Mouse (Mus musculus) heart, embryonic 14.5 days (tissue): ENCODE data around the gene Prkacb. TPM values are rescaled to one million over a fixed set of nuclear protein-coding genes. Genes with fewer than 3 reads are reported as not detected.

Experiments
- ATAC-seq: fragments of 200-750 bp; cut with Nextera tagmentation; 2 replicates; pipeline ENCODE4 v1.8.0; 2017; ENCODE audit warnings: low read depth, moderate TSS enrichment; ENCODE audit not compliant: insufficient number of reproducible peaks, insufficient read depth, low FRiP score
- H3K27ac ChIP-seq, 2 experiments: fragments of 200-500 bp in 1 of 2; fragments of 300-500 bp in 1 of 2; sonication (generic) in 1 of 2; replicated peaks in 1 of 2; 2 replicates each; pipeline ENCODE4 v1.5.1; 2012 to 2014; ENCODE audit warnings: low read depth in 2 of 2, low read length in 2 of 2, control low read depth in 1 of 2, mild to moderate bottlenecking in 1 of 2, mixed read lengths in 1 of 2; ENCODE audit not compliant: control insufficient read depth in 1 of 2, insufficient read depth in 1 of 2
- H3K27me3 ChIP-seq: fragments of 300-500 bp; sonication (generic); 2 replicates; pipeline ENCODE4 v1.6.1; 2014; ENCODE audit warnings: mild to moderate bottlenecking, low read length, control low read depth; ENCODE audit not compliant: control insufficient read depth, insufficient read depth
- H3K36me3 ChIP-seq: fragments of 300-500 bp; sonication (generic); 2 replicates; pipeline ENCODE4 v1.6.1; 2014; ENCODE audit warnings: mild to moderate bottlenecking, control low read depth, low read length, mixed read lengths; ENCODE audit not compliant: control insufficient read depth, insufficient read depth
- H3K4me1 ChIP-seq, 2 experiments: fragments of 200-500 bp in 1 of 2; fragments of 300-500 bp in 1 of 2; sonication (generic) in 1 of 2; 2 replicates each; pipeline ENCODE4 v1.6.1; 2012 to 2014; ENCODE audit warnings: low read length in 2 of 2, control low read depth in 1 of 2, mixed read lengths in 1 of 2; ENCODE audit not compliant: control insufficient read depth in 2 of 2, insufficient read depth in 2 of 2
- H3K4me2 ChIP-seq: fragments of 300-500 bp; sonication (generic); 2 replicates; pipeline ENCODE4 v1.6.1; 2014; ENCODE audit warnings: mild to moderate bottlenecking, low read length
- H3K4me3 ChIP-seq, 2 experiments: fragments of 200-500 bp in 1 of 2; fragments of 300-500 bp in 1 of 2; sonication (generic) in 1 of 2; 2 replicates each; pipeline ENCODE4 v1.5.1; 2012 to 2014; ENCODE audit warnings: low read length in 2 of 2, mild to moderate bottlenecking in 2 of 2, control low read depth in 1 of 2, low read depth in 1 of 2, moderate library complexity in 1 of 2; ENCODE audit not compliant: control insufficient read depth in 1 of 2, insufficient read depth in 1 of 2
- H3K9ac ChIP-seq: fragments of 300-500 bp; sonication (generic); 2 replicates; pipeline ENCODE4 v1.6.1; 2014; ENCODE audit warnings: mild to moderate bottlenecking, low read length
- H3K9me3 ChIP-seq: fragments of 300-500 bp; sonication (generic); 2 replicates; pipeline ENCODE4 v1.6.1; 2016; ENCODE audit warnings: low read length, control low read depth; ENCODE audit not compliant: control insufficient read depth
- WGBS: fragments of 180-500 bp; shearing (Covaris S2); extraction: QIAGEN DNeasy Blood & Tissue Kit; methylation state at CpG from one replicate; pipeline ENCODE4 v1.1.7; 2014; 5-methylcytosine and 5-hydroxymethylcytosine counted together
- polyA plus RNA-seq: library from polyadenylated mRNA; unstranded; fragments of >200 nt; fragmentation: Nextera tagmentation; extraction: Ambion mirVana; gene quantifications from 2 replicates; pipeline ENCODE4 v1.2.1, GENCODE M21; 2014

Gene Prkacb
- polyA plus RNA-seq, 1 experiment from 2014 or later: 59.0 TPM

GRCm38 (mm10) chr3:146719696-146720095 is 93.1 kb downstream of the Prkacb start:
- WGBS: 65% methylated on average over 4 of the region's 4 CpGs
- Histone ChIP-seq H3K27ac (no peak overlapping the region), H3K4me2 (no peak overlapping the region), H3K4me1 (no peaks in the 10 kb centered on the region), H3K9me3 (no peaks in the 10 kb centered on the region), H3K4me3 (no peak overlapping the region), H3K36me3 (no peaks in the 10 kb centered on the region), H3K27me3 (no peaks in the 10 kb centered on the region), H3K9ac (no peak overlapping the region)
- no peak for ATAC-seq

- no peaks in the 10 kb centered on the region for H3K36me3 ChIP-seq
- ATAC-seq: no peak
- 67% methylated on average over 5 of the region's 5 CpGs for WGBS
- H3K27me3 ChIP-seq: no peaks in the 10 kb centered on the region
- H3K9ac ChIP-seq: no peak overlapping the region
- H3K4me2 ChIP-seq: no peak overlapping the region
- no peaks in the 10 kb centered on the region for H3K4me1 ChIP-seq
- no peaks in the 10 kb centered on the region for H3K9me3 ChIP-seq
- no peak overlapping the region for H3K4me3 ChIP-seq
- H3K27ac ChIP-seq: no peak overlapping the region
Observed at GRCm38 (mm10) chr3:146718251-146718650, 94.5 kb downstream of the Prkacb start.

GRCm38 (mm10) chr3:146712305-146712704 is 100.5 kb downstream of the Prkacb start:
- Histone ChIP-seq H3K4me2 (no peak overlapping the region), H3K27ac (no peak overlapping the region), H3K9me3 (0 out of 2 replicates have a peak, but pooled peaks cover under 1% of the 10 kb centered on the region), H3K27me3 (no peaks in the 10 kb centered on the region), H3K4me3 (no peak overlapping the region), H3K4me1 (peaks cover 4 to 7% of the 10 kb centered on the region in 2 experiments), H3K36me3 (no peaks in the 10 kb centered on the region), H3K9ac (no peak overlapping the region)
- WGBS: 74% methylated on average over 7 of the region's 7 CpGs
- ATAC-seq: no peak

- 0 out of 2 replicates have a peak, but pooled peaks cover 2% of the 10 kb centered on the region for H3K9me3 ChIP-seq
- no peak overlapping the region for H3K9ac ChIP-seq
- no peak overlapping the region for H3K27ac ChIP-seq
- H3K4me1 ChIP-seq: peaks cover 4 to 7% of the 10 kb centered on the region in 2 experiments
- H3K4me3 ChIP-seq: no peak overlapping the region
- H3K36me3 ChIP-seq: no peaks in the 10 kb centered on the region
- WGBS: 19% methylated on average over 6 of the region's 6 CpGs
- no peak for ATAC-seq
- no peak overlapping the region for H3K4me2 ChIP-seq
- H3K27me3 ChIP-seq: no peaks in the 10 kb centered on the region
Observed at GRCm38 (mm10) chr3:146711559-146711958, 101.2 kb downstream of the Prkacb start.

DNA sequence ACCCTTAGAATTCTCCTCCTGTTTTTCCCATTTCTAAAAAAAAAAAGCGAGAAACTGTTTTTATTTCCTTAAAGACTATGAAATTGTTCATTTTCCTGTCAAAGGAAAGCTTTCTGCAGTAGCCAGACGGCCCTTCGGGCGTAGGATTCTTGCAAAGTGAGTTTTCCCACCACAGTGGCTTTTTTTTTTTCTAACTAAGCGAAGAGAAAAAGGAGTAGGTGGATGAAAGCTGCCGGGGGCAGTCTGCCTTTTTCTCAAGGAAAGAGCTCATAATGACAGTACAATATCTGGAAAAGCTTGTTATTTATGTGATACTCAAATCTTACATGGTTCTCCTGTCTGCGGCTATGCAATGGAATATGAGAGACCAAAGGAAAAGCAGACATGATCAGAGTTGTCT is 101.7 kb downstream of the Prkacb start:
- H3K27ac ChIP-seq: no peak overlapping the region
- no peaks in the 10 kb centered on the region for H3K36me3 ChIP-seq
- no peak overlapping the region for H3K9ac ChIP-seq
- H3K4me2 ChIP-seq: no peak overlapping the region
- H3K9me3 ChIP-seq: 0 out of 2 replicates have a peak, but pooled peaks cover 2% of the 10 kb centered on the region
- peaks cover 4 to 7% of the 10 kb centered on the region in 2 experiments for H3K4me1 ChIP-seq
- 83% methylated on average over 7 of the region's 7 CpGs for WGBS
- no peak for ATAC-seq
- H3K27me3 ChIP-seq: no peaks in the 10 kb centered on the region
- no peak overlapping the region for H3K4me3 ChIP-seq

- Histone ChIP-seq H3K27ac (no peak overlapping the region), H3K9ac (no peak overlapping the region), H3K9me3 (0 out of 2 replicates have a peak, but pooled peaks cover 2% of the 10 kb centered on the region), H3K4me1 (peaks cover 4 to 7% of the 10 kb centered on the region in 2 experiments), H3K36me3 (no peaks in the 10 kb centered on the region), H3K4me3 (no peak overlapping the region), H3K27me3 (no peaks in the 10 kb centered on the region), H3K4me2 (no peak overlapping the region)
- no peak for ATAC-seq
- 67% methylated on average over 1 of the region's 1 CpGs for WGBS
Observed at GRCm38 (mm10) chr3:146709086-146709485, 103.7 kb downstream of the Prkacb start.

- ATAC-seq: no peak
- 77% methylated on average over 3 of the region's 3 CpGs for WGBS
- no peaks in the 10 kb centered on the region for H3K27me3 ChIP-seq
Observed at GRCm38 (mm10) chr3:146708381-146708780, 104.4 kb downstream of the Prkacb start.

DNA sequence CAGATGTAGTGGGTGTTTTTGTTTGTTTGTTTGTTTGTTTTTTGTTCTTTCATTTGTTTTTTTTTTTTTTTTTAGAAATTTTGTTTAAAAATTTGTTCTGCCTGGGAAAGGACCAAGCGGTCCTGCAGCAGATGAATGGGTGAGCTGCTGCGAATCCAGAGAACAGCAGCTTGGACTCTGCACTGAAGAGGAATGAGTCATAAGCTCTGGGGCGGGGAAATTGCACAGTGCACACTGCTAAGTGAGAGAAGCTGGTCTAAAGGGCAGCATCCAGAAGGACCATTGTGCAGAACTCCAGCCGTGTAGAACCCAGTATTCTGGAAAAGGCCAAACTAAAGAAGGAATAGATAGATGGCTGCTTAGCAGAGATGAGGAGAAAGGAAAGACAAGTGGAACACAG is 108.7 kb downstream of the Prkacb start:
- no peak overlapping the region for H3K4me3 ChIP-seq
- no peak overlapping the region for H3K9ac ChIP-seq
- H3K27ac ChIP-seq: no peak overlapping the region
- H3K4me1 ChIP-seq: peaks cover 5 to 7% of the 10 kb centered on the region in 2 experiments; a peak in 3 of 4 replicates
- no peaks in the 10 kb centered on the region for H3K36me3 ChIP-seq
- no peaks in the 10 kb centered on the region for H3K27me3 ChIP-seq
- H3K9me3 ChIP-seq: 0 out of 2 replicates have a peak, but pooled peaks cover 2% of the 10 kb centered on the region
- ATAC-seq: no peak
- 91% methylated on average over 4 of the region's 4 CpGs for WGBS
- no peak overlapping the region for H3K4me2 ChIP-seq

More at GRCm38 (mm10) chr3:146708381-146708780, 104.4 kb downstream of the Prkacb start:
- H3K27ac ChIP-seq: no peak overlapping the region
- 0 out of 2 replicates have a peak, but pooled peaks cover 2% of the 10 kb centered on the region for H3K9me3 ChIP-seq
- H3K4me3 ChIP-seq: no peak overlapping the region
- H3K9ac ChIP-seq: no peak overlapping the region
- no peak overlapping the region for H3K4me2 ChIP-seq
- peaks cover 4 to 7% of the 10 kb centered on the region in 2 experiments for H3K4me1 ChIP-seq
- no peaks in the 10 kb centered on the region for H3K36me3 ChIP-seq
